22 mouse cellular contexts compared by ENCODE assay signal in genomic region chr14:28635175-28635574, GRCm38 (mm10).
"Had no signal": no experiment of that assay in that cellular context is flagged by ENCODE, and none has a peak within 500 bp of the region (broad histone marks: within the 10 kb centered on the region; RNA-seq: fewer than 3 reads in every experiment).

No protein-coding gene starts in this region.

- DNase-seq: gastrocnemius, adult 2 months; gastrocnemius, postnatal 10 days; gastrocnemius, postnatal 25 days; heart, adult 2 months; heart, postnatal 4 days; kidney, adult 18-20 months; kidney, adult 8-10 months; kidney, postnatal 10 days; kidney, postnatal 25 days; kidney, postnatal 4 days; layer of hippocampus, postnatal 36 days; left cerebral cortex, postnatal 4 days had no signal

- ATAC-seq: hindbrain, embryonic 16.5 days; inflammation-experienced regulatory T-cells, adult 6 months; intestine, embryonic 15.5 days; intestine, postnatal 0 days; liver, embryonic 12.5 days had no signal

- H3K27me3 ChIP-seq: heart, embryonic 13.5 days; heart, embryonic 15.5 days; hindbrain, embryonic 12.5 days; intestine, embryonic 15.5 days; limb, embryonic 13.5 days; limb, embryonic 15.5 days; liver, embryonic 12.5 days had no signal
